Mouse (Mus musculus): Measurements from ENCODE around the gene Tet1. TPM values are rescaled to one million over a fixed set of nuclear protein-coding genes. Genes with fewer than 3 reads are reported as not detected.
A peak's percentile ranks its signal among the peaks of the same experiment; 100 is the strongest.

Gene Tet1
- polyA plus RNA-seq, 1 experiment, result 231 TPM

DNA sequence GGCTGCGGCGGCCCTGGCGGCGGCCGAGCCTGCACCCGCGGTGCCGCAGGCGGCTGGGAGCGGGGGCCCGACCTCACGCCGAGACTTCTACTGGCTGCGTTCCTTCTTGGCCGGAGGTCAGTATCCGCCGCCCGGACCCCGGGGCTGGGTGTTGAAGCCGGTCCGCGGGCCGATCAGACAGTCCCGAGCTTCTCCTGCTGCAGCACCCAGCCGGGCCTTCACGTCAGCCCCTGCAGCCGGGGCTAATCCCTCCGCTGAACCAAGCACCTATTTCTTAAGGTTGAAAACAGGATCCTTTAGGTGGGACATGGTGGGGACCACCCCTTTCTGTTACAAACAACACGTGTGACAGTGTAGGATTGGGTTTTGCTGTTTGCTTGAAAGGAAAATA, 12.0 kb upstream of the Tet1 start:
- no peak for TF ChIP-seq POLR2A (IDR thresholded peaks at IDR 0.05; ENCODE audit: insufficient read depth, low read length)
- no peak for TF ChIP-seq EP300 (IDR thresholded peaks at IDR 0.05; ENCODE audit: insufficient read depth, low read depth, low read length)
- TF ChIP-seq CTCF (IDR thresholded peaks at IDR 0.05; ENCODE audit: low read depth, low read length), result no peak
- Histone ChIP-seq H3K4me1 (ENCODE audit: control insufficient read depth, insufficient read depth, low read length) (no peaks in the 10 kb centered on the region), H3K9ac (ENCODE audit: low read depth, poor library complexity, severe bottlenecking) (peak overlapping the region; percentile 76), H3K4me3 (ENCODE audit: low read depth, low read length) (peak overlapping the region; percentile 97), H3K27me3 (ENCODE audit: control insufficient read depth, insufficient read depth, low read length, poor library complexity, severe bottlenecking) (no peaks in the 10 kb centered on the region), H3K27ac (ENCODE audit: insufficient read depth, low read length) (no peak overlapping the region), H3K36me3 (ENCODE audit: control insufficient read depth, insufficient read depth, low read length, poor library complexity, severe bottlenecking) (no peaks in the 10 kb centered on the region), H3K9me3 (replicated peaks; ENCODE audit: control insufficient read depth, insufficient read depth, low read length, poor library complexity, severe bottlenecking) (no peaks in the 10 kb centered on the region)

DNA sequence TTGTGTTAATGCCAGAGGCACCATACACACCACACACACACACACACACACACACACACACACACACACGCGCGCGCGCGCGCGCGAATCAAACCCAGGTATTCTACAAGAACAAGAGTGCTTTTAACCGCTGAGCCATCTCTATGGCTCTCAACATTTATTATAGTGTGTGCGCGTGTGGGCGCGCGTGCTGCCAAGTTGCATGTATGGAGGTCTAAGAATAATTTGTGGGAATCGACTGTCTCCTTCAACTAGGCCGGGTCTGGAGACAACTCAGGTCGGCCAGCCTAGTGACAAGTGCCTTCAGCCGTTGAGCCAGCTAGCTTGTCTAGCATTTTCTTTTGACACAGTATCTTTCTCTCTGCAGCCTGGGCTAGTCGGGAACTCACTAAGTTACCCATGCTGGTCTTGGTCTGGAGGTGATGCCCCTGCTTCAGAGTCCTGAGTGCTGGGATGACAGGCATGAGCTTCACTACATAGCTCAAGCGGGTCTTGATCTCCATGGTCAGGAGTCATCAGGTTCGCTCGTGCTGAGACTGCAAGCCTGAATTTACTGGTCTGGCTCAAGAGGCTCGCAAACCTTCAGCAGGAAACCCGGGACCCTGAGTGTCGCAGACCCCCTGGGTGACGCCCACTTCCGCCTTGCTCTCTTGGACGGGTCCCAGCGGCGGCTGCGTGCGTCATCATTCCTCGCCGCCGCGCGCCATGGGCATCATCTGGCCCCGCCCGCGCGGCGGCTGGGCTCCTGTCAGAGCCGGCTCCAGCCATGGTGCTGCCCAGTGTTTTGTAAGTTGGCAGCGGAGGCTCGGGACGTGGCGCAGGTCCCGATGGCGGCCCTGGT, 11.3 kb upstream of the Tet1 start, which contains the start of gene Slc25a16:
Gene Slc25a16, plus strand, starts transcription at position 709 of the 841 bp plus-strand sequence.
- H3K27me3 ChIP-seq (ENCODE audit: control insufficient read depth, insufficient read depth, low read length, poor library complexity, severe bottlenecking), result no peaks in the 10 kb centered on the region
- TF ChIP-seq POLR2A (IDR thresholded peaks at IDR 0.05; ENCODE audit: insufficient read depth, low read length) (no peak), CTCF (IDR thresholded peaks at IDR 0.05; ENCODE audit: low read depth, low read length) (no peak), EP300 (IDR thresholded peaks at IDR 0.05; ENCODE audit: insufficient read depth, low read depth, low read length) (no peak)

DNA sequence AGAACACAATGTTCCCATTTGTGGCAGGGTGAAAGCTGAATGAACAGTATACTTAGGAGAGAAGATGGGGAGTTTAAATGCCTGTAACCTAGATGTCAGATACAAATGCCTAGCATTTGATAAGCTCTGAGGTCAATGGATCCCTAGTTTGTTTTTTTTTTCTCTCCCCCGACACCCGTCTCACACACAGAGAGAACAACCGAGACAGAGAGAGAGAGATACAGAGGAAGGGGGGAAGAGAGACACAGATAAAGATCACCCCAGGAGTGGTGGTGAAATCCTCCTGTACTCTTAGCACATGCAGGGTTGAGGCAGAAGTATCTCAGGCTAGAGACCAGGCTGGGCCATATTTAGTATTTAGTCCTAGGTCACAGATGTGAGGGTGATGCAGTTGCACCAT, 10.2 kb upstream of the Tet1 start:
- no peak for TF ChIP-seq POLR2A (IDR thresholded peaks at IDR 0.05; ENCODE audit: insufficient read depth, low read length)
- no peak for TF ChIP-seq EP300 (IDR thresholded peaks at IDR 0.05; ENCODE audit: insufficient read depth, low read depth, low read length)
- no peak for TF ChIP-seq CTCF (IDR thresholded peaks at IDR 0.05; ENCODE audit: low read depth, low read length)
- H3K9ac ChIP-seq (ENCODE audit: low read depth, poor library complexity, severe bottlenecking), result no peak overlapping the region
- H3K4me3 ChIP-seq (ENCODE audit: low read depth, low read length), result no peak overlapping the region
- no peaks in the 10 kb centered on the region for H3K36me3 ChIP-seq (ENCODE audit: control insufficient read depth, insufficient read depth, low read length, poor library complexity, severe bottlenecking)
- H3K27ac ChIP-seq (ENCODE audit: insufficient read depth, low read length), result no peak overlapping the region
- no peaks in the 10 kb centered on the region for H3K4me1 ChIP-seq (ENCODE audit: control insufficient read depth, insufficient read depth, low read length)
- H3K27me3 ChIP-seq (ENCODE audit: control insufficient read depth, insufficient read depth, low read length, poor library complexity, severe bottlenecking), result no peaks in the 10 kb centered on the region
- H3K9me3 ChIP-seq (replicated peaks; ENCODE audit: control insufficient read depth, insufficient read depth, low read length, poor library complexity, severe bottlenecking), result no peaks in the 10 kb centered on the region

More for the DNA sequence above, 11.3 kb upstream of the Tet1 start, which contains the start of gene Slc25a16:
- Histone ChIP-seq H3K4me1 (ENCODE audit: control insufficient read depth, insufficient read depth, low read length) (no peaks in the 10 kb centered on the region), H3K9me3 (replicated peaks; ENCODE audit: control insufficient read depth, insufficient read depth, low read length, poor library complexity, severe bottlenecking) (no peaks in the 10 kb centered on the region), H3K36me3 (ENCODE audit: control insufficient read depth, insufficient read depth, low read length, poor library complexity, severe bottlenecking) (no peaks in the 10 kb centered on the region), H3K4me3 (ENCODE audit: low read depth, low read length) (peak within 1 kb of the TSS; percentile 97), H3K9ac (ENCODE audit: low read depth, poor library complexity, severe bottlenecking) (peak within 1 kb of the TSS; percentile 76), H3K27ac (ENCODE audit: insufficient read depth, low read length) (no peak within 1 kb of the TSS)

DNA sequence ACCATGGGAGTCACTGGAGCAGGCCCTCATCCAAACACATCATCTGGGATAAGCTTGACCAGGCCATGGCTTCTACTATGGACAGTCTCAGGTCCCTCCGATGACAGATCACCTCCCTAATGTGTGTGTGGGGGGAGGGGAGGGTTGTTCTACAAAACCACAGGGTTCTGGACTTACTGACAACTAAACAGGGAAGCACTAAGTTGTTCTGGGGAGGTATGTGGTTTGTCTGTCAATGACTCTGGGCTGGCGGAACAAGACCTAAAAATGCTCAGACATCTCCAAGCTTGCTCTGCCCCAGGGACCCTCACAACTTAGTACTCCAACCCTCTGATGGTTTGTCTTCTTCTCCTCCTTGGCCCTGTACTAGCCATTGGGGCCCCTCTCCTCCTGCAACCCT, 2.3 kb upstream of the Tet1 start:
- no peaks in the 10 kb centered on the region for H3K4me1 ChIP-seq (ENCODE audit: control insufficient read depth, insufficient read depth, low read length)

DNA sequence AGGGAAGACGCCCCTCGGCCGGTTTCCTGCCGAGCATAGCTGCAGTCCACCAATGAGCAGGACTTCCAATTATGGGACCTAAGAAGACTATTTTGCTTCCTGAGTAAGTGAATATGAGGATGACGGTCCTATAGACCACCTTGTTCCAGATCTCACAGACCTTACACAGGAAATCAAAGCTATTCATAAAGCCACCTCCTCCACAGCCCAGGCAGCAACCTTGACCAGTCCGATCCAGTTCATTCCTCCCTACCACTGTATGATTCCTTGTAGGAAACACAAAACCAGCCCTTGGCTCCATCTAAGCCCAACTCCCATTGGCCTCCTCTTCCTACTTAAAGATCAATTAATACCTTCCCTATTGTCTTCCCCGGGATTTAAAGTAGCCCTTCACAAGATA, 2.5 kb downstream of the Tet1 start:
- H3K27me3 ChIP-seq (ENCODE audit: control insufficient read depth, insufficient read depth, low read length, poor library complexity, severe bottlenecking), result no peaks in the 10 kb centered on the region
- H3K9ac ChIP-seq (ENCODE audit: low read depth, poor library complexity, severe bottlenecking), result no peak overlapping the region
- no peaks in the 10 kb centered on the region for H3K4me1 ChIP-seq (ENCODE audit: control insufficient read depth, insufficient read depth, low read length)
- H3K36me3 ChIP-seq (ENCODE audit: control insufficient read depth, insufficient read depth, low read length, poor library complexity, severe bottlenecking), result no peaks in the 10 kb centered on the region
- H3K4me3 ChIP-seq (ENCODE audit: low read depth, low read length), result no peak overlapping the region
- H3K9me3 ChIP-seq (replicated peaks; ENCODE audit: control insufficient read depth, insufficient read depth, low read length, poor library complexity, severe bottlenecking), result no peaks in the 10 kb centered on the region
- H3K27ac ChIP-seq (ENCODE audit: insufficient read depth, low read length), result no peak overlapping the region
- no peak for TF ChIP-seq CTCF (IDR thresholded peaks at IDR 0.05; ENCODE audit: low read depth, low read length)

More for the DNA sequence above, 2.3 kb upstream of the Tet1 start:
- no peak for TF ChIP-seq POLR2A (IDR thresholded peaks at IDR 0.05; ENCODE audit: insufficient read depth, low read length)
- TF ChIP-seq EP300 (IDR thresholded peaks at IDR 0.05; ENCODE audit: insufficient read depth, low read depth, low read length), result no peak
- TF ChIP-seq CTCF (IDR thresholded peaks at IDR 0.05; ENCODE audit: low read depth, low read length), result no peak
- Histone ChIP-seq H3K4me3 (ENCODE audit: low read depth, low read length) (no peak overlapping the region), H3K27me3 (ENCODE audit: control insufficient read depth, insufficient read depth, low read length, poor library complexity, severe bottlenecking) (no peaks in the 10 kb centered on the region), H3K27ac (ENCODE audit: insufficient read depth, low read length) (no peak overlapping the region), H3K9ac (ENCODE audit: low read depth, poor library complexity, severe bottlenecking) (no peak overlapping the region), H3K9me3 (replicated peaks; ENCODE audit: control insufficient read depth, insufficient read depth, low read length, poor library complexity, severe bottlenecking) (no peaks in the 10 kb centered on the region), H3K36me3 (ENCODE audit: control insufficient read depth, insufficient read depth, low read length, poor library complexity, severe bottlenecking) (no peaks in the 10 kb centered on the region)

DNA sequence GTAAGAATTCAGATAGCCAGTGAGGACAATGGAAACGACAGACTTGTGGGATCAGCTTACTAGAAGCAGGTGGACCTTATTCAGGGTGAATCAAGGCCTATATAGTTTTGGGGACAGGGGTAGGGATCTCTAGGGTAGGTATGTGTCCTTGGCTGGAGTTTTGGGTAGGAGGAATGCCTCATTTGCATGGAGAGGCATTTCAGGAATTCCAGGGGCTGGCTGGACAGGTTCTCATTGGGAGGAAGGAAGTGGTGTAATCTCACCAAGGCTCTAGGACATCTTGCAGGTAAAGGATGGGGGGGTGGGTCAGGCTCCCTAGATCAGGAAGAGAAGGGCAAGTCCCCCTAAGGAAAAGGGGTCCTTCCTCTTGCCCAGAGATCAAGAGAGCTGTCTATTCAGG, 6.0 kb downstream of the Tet1 start:
- no peaks in the 10 kb centered on the region for H3K27me3 ChIP-seq (ENCODE audit: control insufficient read depth, insufficient read depth, low read length, poor library complexity, severe bottlenecking)
- H3K36me3 ChIP-seq (ENCODE audit: control insufficient read depth, insufficient read depth, low read length, poor library complexity, severe bottlenecking), result no peaks in the 10 kb centered on the region
- H3K4me1 ChIP-seq (ENCODE audit: control insufficient read depth, insufficient read depth, low read length), result no peaks in the 10 kb centered on the region
- H3K9me3 ChIP-seq (replicated peaks; ENCODE audit: control insufficient read depth, insufficient read depth, low read length, poor library complexity, severe bottlenecking), result no peaks in the 10 kb centered on the region
- peak overlapping the region; percentile 97 for H3K27ac ChIP-seq (ENCODE audit: insufficient read depth, low read length)
- TF ChIP-seq EP300 (IDR thresholded peaks at IDR 0.05; ENCODE audit: insufficient read depth, low read depth, low read length), result peak; percentile 79
- TF ChIP-seq POLR2A (IDR thresholded peaks at IDR 0.05; ENCODE audit: insufficient read depth, low read length), result no peak
- peak overlapping the region; percentile 69 for H3K9ac ChIP-seq (ENCODE audit: low read depth, poor library complexity, severe bottlenecking)
- H3K4me3 ChIP-seq (ENCODE audit: low read depth, low read length), result no peak overlapping the region

All from ES-Bruce4 (cell line).